Mouse (Mus musculus) thymus, postnatal 4 days (tissue): ENCODE measurements around the gene Fryl.

Experiments
- DNase-seq: peaks from one replicate; pipeline ENCODE4 v3.0.0; 2021

Fryl gene

DNA sequence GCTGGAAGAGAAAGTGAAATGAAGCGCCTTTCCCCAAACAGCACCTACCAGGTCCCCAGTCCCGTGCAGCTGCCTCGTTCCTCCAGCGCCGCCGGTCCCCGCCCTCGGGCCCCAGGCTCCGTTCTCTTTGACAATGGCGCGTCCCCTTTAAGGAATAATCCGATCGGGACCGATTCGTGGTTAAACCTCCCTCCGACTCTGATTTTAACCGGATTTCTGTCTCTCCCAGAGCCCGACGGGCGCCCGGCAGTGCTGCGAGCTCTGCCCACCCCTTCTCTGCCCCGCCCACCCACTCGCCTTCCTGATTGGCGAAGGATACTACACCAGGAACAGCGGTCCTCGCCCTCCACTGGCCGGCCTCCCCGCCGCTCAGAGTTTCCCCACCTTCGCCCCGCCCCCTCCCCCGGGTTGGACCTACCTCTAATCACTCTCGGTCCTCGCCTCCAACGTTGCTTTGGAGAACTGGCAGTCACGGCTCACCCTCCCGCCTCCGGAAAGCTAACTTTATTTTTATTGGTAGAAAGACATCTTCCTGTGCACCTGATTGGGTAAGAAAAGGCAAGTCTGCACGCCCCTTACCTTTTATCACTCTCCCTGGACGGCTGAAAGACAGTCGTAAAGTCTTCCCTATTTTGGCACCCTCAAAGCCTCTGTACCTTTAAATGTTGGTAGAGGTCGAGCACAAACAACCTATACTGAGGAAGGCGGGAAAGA is at the start of gene Fryl:
Gene Fryl (minus strand): TSS at position 268 of the 714 bp plus-strand sequence.
- peak; percentile 97 for DNase-seq

GRCm38 (mm10) chr5:73304507-73304906 is 48.1 kb upstream of the Fryl start:
- DNase-seq: no peak

- no peak for DNase-seq
Measured at GRCm38 (mm10) chr5:73301601-73302307, 45.3 kb upstream of the Fryl start.

- no peak for DNase-seq
Measured at GRCm38 (mm10) chr5:73295916-73296315, 39.5 kb upstream of the Fryl start.

DNA sequence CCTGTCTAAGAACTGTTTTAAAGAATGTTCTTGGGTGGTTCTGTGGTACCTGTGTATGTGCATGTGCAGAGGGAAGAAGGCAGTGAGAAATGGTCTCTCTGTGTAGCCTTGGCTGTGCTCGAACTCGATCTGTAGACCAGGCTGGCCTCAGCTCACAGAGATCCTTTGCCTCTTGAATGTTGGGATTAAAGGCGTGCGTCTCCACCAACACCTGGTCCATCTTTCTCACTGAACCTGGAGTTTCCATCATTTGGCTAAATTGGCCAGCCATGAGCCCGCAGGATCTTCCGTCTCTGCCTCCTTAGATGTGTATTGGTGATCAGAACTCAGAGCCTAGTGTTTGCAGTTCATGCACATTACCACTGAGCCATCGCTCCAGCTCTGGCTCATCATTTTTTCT is 38.6 kb upstream of the Fryl start:
- DNase-seq: no peak

DNA sequence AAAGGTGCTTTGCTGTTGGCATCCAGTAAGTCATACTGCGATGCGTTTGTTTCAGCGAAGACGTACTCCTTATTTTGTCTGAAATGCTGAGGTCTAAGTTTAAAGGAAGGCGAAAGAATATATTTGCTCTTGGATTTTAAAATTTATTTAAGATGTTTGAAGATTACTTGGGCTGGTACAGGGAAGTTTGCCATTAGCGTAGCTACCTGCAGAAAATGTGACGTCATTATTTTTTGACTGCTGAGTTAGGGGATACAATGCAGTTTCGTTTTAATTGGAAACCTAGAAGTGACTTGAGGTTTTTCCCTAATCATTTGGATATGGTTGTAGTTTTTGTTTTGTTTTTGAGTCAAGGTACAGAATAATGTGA is 37.0 kb upstream of the Fryl start:
- DNase-seq: no peak

DNA sequence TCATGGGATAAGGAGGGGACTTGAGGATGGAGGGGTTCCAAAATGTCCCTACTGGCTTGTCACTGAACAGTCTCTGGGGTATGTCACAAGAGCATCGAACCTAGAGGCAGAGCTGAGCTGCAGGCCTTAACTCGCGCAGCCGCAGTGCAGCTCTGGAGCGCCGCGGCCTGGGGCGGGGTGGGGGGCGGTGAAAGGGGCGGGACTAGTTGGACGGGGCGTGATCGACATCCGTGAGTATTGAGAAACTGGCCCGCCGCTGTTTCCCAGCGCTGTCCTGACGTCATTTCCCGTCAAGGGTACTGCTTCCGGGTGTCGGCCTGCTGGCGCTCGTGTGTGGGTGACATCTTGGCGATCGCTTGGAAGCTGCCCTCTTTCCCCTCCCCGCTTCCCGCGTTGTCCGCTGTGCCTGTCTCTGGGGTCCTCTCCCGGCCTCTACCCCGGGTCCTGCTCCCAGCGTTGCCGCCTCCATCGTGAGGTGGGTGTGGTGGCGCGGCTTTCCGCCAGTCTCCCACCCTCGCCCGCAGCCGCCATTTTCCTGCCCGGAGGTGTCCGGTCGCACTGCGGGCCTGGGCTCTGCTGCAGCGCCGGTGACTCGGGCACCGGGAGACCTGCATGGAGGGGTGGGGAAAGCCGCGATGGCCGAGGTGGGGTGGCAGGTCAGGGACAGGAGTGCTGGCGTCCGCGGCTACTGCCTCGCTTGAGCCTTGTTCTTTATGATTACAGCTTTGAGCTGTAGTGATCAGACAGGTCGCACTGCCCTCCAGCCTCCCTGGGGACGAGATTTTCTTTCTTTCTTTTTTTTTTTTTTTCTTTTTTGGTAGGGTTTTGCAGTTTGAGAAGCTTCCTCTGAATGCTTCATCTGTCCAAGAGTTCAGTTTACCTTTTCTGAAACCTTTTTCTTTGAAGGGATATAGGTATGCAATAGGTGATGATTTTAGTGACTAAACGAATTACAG is 36.4 kb upstream of the Fryl start, which contains the start of gene Ociad1:
Gene Ociad1 (plus strand): TSS at position 283 of the 956 bp plus-strand sequence.
- peak; percentile 96 for DNase-seq

DNA sequence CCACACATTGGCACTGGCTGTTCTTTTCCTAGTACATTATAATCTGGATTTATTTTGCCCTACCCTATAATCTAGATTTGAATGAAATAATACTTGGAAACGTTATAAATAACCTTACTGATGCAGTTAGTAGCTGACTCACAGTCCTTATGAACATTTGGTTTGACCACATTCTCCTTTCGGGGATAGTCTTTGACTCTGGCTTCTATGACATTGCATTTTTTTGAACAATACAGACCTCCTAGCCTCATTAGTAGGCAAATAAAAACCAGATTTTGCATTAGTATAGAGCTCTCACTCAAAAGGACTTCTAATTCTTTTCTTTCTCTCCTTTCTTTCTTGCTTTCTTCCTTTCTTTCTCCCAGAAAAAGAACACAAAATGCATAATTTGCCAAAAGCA is 33.5 kb upstream of the Fryl start:
- no peak for DNase-seq

DNA sequence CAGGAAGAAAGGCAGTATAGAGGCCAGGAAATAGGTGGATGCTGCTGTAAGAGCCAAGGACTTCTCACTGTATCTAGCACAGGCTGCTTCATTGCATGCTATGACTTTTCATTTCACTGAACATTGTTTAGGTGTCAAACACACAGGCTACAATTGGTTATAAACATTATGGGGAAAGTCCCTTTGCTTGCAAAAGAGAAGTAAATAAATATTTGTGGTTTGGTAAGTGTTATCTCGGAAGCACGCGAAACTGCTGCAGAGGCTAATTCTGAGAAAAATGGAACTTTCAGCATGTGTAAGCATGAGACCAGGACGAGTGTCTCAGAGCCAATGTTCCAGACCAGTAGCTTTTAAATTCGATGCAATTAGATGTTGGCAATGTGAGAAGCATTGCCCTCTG is 30.2 kb upstream of the Fryl start:
- peak; percentile 1 for DNase-seq

DNA sequence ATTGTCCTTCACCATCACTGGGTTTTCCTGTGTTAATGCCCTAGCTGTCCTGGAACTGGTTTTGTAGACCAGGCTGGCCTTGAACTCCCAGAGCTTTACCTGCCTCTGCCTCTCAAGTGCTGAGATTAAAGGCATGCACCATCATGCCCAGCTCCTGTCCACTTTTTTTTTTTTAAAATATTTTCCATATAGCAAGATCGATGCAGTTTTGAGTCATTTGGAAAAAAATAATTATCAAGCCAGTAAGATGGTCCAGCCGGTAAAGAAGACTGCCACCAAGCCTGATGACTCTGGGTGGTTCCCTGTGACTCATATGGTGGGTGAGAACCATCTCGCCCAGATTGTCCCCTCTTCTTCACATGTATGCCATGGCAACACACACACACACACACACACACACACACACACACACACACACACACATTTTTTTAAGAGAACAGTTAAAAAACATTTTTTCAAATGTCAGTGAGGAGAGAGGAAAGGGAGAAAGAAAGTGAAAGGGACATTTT is 29.1 kb upstream of the Fryl start:
- DNase-seq: peak; percentile 1

- DNase-seq: no peak
Measured at GRCm38 (mm10) chr5:73284046-73284445, 27.6 kb upstream of the Fryl start.

DNA sequence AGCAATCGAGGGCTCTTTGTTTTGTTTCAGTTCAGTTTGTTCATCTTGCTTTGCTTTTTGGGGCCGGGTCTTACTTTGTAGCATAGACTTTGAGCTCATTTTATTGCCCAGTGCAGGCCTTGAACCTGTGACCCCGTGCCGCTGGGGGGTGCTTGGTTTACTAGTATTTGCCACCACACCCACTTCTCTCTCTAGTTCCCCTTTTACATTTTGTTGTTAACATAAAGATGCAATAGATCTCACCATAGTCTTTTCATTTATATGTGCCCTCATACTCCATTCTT is 24.1 kb upstream of the Fryl start:
- DNase-seq: no peak

DNA sequence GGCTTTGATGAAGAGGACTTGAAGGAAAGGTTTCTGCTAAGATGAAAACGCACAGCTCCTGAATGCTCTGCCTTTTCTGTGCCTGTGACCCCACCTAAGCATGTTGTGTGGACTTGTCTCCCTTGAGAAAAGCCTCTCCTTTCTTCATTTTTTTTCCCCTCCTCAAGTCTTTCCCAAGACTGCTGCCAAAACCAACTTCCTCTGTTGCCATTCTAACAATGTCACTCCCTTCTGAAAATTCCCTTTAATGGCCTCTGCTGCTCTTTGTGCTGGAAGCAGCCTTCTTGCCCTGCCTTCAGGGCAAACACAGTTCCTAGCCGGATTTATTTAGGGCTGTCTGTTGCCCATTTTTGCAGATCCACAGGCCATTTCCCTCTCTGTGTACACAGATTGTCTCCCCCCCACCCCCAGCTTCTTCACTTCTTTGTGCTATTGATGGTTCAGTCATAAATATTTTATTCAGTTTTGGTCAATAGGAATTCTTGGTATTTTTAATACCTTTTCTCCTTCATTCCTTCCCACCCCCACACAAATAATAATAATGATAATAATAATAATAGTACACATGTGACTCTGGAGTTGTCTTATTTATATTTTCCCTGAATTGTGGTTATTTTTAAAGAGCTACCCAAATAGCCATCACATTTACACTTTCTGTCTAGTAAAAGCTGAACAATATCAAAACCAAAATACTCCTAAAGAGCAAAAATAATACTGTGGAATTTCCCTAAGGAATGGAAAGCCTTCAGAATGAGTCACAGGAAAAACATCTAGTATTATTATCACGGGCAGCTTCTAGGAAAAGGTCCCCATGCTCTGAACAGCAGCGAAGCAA is 23.5 kb upstream of the Fryl start:
- no peak for DNase-seq

DNA sequence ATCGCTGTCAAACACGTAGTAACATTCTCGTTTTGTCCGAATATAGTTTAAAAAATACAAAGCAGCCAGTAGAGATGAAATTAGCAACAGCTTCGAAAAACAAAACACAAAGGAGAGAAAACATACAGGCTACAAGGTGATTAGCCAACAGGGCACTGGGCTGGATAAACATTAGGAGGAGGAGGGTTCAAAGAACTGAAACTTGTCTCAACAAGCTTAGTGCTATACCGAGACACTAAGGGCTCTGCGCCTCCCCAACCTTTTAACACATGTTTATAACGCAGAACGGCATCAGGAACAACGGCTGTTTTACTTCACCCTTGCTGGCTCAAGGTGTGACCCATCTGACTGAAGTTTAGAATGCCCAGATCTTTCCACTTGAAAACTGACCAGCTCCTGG is 22.8 kb upstream of the Fryl start:
- no peak for DNase-seq

GRCm38 (mm10) chr5:73274941-73275340 is 18.5 kb upstream of the Fryl start:
- DNase-seq: no peak

GRCm38 (mm10) chr5:73273171-73273570 is 16.8 kb upstream of the Fryl start:
- no peak for DNase-seq

GRCm38 (mm10) chr5:73270612-73271011 is 14.2 kb upstream of the Fryl start:
- DNase-seq: no peak

GRCm38 (mm10) chr5:73268636-73269213 is 12.3 kb upstream of the Fryl start:
- DNase-seq: no peak

DNA sequence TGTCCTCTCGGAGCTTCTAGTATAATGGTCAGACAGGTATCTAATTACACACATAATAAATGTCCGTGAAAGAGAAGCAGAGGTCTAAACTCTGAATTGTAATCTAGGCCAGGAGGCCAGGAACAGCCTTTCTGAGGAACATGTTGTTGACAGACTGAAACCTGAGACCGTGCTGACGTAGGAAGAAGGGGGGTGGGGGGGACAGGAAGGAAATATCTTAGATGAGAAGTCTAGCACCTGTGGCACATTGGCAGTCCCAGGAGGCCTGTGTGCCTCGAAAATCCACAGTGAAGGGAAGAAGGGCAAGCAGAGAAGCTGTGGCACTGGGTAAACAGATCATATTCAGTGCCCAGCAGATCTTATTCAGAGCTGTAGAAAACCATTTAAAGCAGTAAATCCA is 9.0 kb upstream of the Fryl start:
- DNase-seq: peak; percentile 61

DNA sequence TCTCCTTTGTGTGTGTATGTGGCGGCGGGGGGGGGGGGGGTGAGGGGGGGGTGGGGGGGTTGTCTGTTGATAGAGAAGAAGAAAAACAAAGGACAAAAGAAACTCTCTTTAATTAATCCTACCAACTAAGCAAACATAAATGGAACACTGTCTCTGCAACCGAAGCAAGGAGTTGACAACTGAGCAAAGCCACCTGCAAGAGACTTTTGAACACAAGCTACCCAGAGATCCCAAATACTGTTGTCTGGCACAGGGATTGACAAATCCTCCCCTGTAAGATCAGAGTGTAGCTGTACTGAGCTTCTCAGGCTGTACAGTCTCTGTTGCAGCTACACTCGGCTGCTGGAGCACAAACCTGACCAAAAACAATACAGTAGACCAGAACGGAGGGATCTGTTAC is 7.7 kb upstream of the Fryl start:
- DNase-seq: no peak

- DNase-seq: no peak
Measured at GRCm38 (mm10) chr5:73257723-73258122, 1.3 kb upstream of the Fryl start.

- DNase-seq: no peak
Measured at GRCm38 (mm10) chr5:73257096-73257495, 677 bp upstream of the Fryl start.
